Mouse (Mus musculus): ENCODE results near the gene Ikzf4.

GRCm38 (mm10) chr10:128664808-128665207 is 19.0 kb upstream of the Ikzf4 start:
- TF ChIP-seq CTCF (IDR thresholded peaks at IDR 0.05; ENCODE audit: low read depth, low read length) (no peak), POLR2A (IDR thresholded peaks at IDR 0.05; ENCODE audit: borderline replicate concordance, low read depth, low read length) (no peak)
